Mouse (Mus musculus) cerebellum, adult 2 months (tissue): ENCODE results near the gene Ppm1e.

ENCODE experiments used
- CTCF ChIP-seq: fragments of 200-500 bp; IDR thresholded peaks from 2 replicates; pipeline ENCODE4 v1.5.1; 2011; ENCODE audit warnings: low read depth, mild to moderate bottlenecking, control low read depth, low read length, moderate library complexity, borderline replicate concordance; ENCODE audit not compliant: insufficient read depth
- POLR2A ChIP-seq: fragments of 200-500 bp; IDR thresholded peaks from 2 replicates; pipeline ENCODE4 v1.6.1; 2011; ENCODE audit warnings: low read length, control low read depth, borderline replicate concordance; ENCODE audit not compliant: insufficient read depth

GRCm38 (mm10) chr11:87278807-87279206, 80.0 kb downstream of the Ppm1e start:
- TF ChIP-seq CTCF (no peak), POLR2A (no peak)
